Mouse (Mus musculus) embryonic facial prominence, embryonic 11.5 days (tissue): ENCODE data around the gene Tle1. TPM values are rescaled to one million over a fixed set of nuclear protein-coding genes. Genes with fewer than 3 reads are reported as not detected.

Source experiments
- ATAC-seq: fragments of 200-750 bp; cut with Nextera tagmentation; replicated peaks from 2 replicates; pipeline ENCODE4 v1.8.0; 2017; ENCODE audit warnings: low read depth; ENCODE audit not compliant: insufficient number of reproducible peaks, low FRiP score, low TSS enrichment
- DNase-seq: peaks from one replicate; pipeline ENCODE4 v3.0.0-alpha.2; 2015; ENCODE audit warnings: low spot score
- H3K27ac ChIP-seq: fragments of 300-500 bp; sonication (generic); replicated peaks from 2 replicates; pipeline ENCODE4 v1.5.1; 2014; ENCODE audit warnings: mild to moderate bottlenecking, low read depth, low read length, control low read depth
- H3K27me3 ChIP-seq: fragments of 300-500 bp; sonication (generic); 2 replicates; pipeline ENCODE4 v1.6.1; 2014; ENCODE audit warnings: mild to moderate bottlenecking, low read length, moderate library complexity, mixed read lengths; ENCODE audit not compliant: control insufficient read depth, insufficient read depth
- H3K36me3 ChIP-seq: fragments of 300-500 bp; sonication (generic); replicated peaks from 2 replicates; pipeline ENCODE4 v1.6.1; 2014; ENCODE audit warnings: low read depth, mild to moderate bottlenecking, low read length, moderate library complexity, mixed read lengths; ENCODE audit not compliant: control insufficient read depth, insufficient read depth
- H3K4me1 ChIP-seq: fragments of 300-500 bp; sonication (generic); 2 replicates; pipeline ENCODE4 v1.6.1; 2014; ENCODE audit warnings: low read length, mixed read lengths; ENCODE audit not compliant: control insufficient read depth, insufficient read depth
- H3K4me2 ChIP-seq: fragments of 300-500 bp; sonication (generic); 2 replicates; pipeline ENCODE4 v1.6.1; 2014; ENCODE audit warnings: low read depth, mild to moderate bottlenecking, control low read depth, low read length, moderate library complexity
- H3K4me3 ChIP-seq: fragments of 300-500 bp; sonication (generic); 2 replicates; pipeline ENCODE4 v1.5.1; 2014; ENCODE audit warnings: low read depth, low read length, control low read depth
- H3K9ac ChIP-seq: fragments of 300-500 bp; sonication (generic); replicated peaks from 2 replicates; pipeline ENCODE4 v1.6.1; 2014; ENCODE audit warnings: mild to moderate bottlenecking, control low read depth, low read length
- H3K9me3 ChIP-seq: fragments of 300-500 bp; sonication (generic); replicated peaks from 2 replicates; pipeline ENCODE4 v1.6.1; 2016; ENCODE audit warnings: mild to moderate bottlenecking, low read length, inconsistent platforms, mixed read lengths; ENCODE audit not compliant: control insufficient read depth
- WGBS: fragments of 180-500 bp; shearing (Covaris S2); extraction: QIAGEN DNeasy Blood & Tissue Kit; methylation state at CpG from one replicate; pipeline ENCODE4 v1.1.7; 2014; 5-methylcytosine and 5-hydroxymethylcytosine counted together
- polyA plus RNA-seq: library from polyadenylated mRNA; unstranded; fragments of >200 nt; fragmentation: Nextera tagmentation; extraction: Ambion mirVana; gene quantifications from 2 replicates; pipeline ENCODE4 v1.2.1, GENCODE M21; 2014

Gene Tle1
- polyA plus RNA-seq = 40.1 and 40.9 TPM in 2 replicates

- Histone ChIP-seq H3K9ac (peak within 1 kb of the TSS; percentile 93), H3K4me3 (peak within 1 kb of the TSS; percentile 97), H3K27ac (peak within 1 kb of the TSS; percentile 95), H3K9me3 (no peaks in the 10 kb centered on the region), H3K36me3 (no peaks in the 10 kb centered on the region), H3K27me3 (no peaks in the 10 kb centered on the region), H3K4me2 (peak within 1 kb of the TSS; percentile 67), H3K4me1 (no peaks in the 10 kb centered on the region)
- peak; percentile 99 for DNase-seq
- under 1% methylated on average over 97 of the region's 107 CpGs for WGBS
- peak; percentile 96 for ATAC-seq
Measured at GRCm38 (mm10) chr4:72200559-72201409, at the start of gene Tle1. Gene Tle1, minus strand, starts transcription at chr4:72200919.

GRCm38 (mm10) chr4:72233584-72234219 lies 33.0 kb upstream of the Tle1 start:
- WGBS = 31% methylated on average over 4 of the region's 4 CpGs
- Histone ChIP-seq H3K27me3 (no peaks in the 10 kb centered on the region), H3K9ac (no peak overlapping the region), H3K9me3 (no peaks in the 10 kb centered on the region), H3K27ac (no peak overlapping the region), H3K36me3 (no peaks in the 10 kb centered on the region), H3K4me1 (no peaks in the 10 kb centered on the region), H3K4me2 (no peak overlapping the region), H3K4me3 (no peak overlapping the region)
- DNase-seq (no peak), ATAC-seq (no peak)

GRCm38 (mm10) chr4:72232206-72232605 lies 31.5 kb upstream of the Tle1 start:
- Histone ChIP-seq H3K4me2 (no peak overlapping the region), H3K4me3 (no peak overlapping the region), H3K27me3 (no peaks in the 10 kb centered on the region), H3K27ac (no peak overlapping the region), H3K36me3 (no peaks in the 10 kb centered on the region), H3K9me3 (no peaks in the 10 kb centered on the region), H3K4me1 (no peaks in the 10 kb centered on the region), H3K9ac (no peak overlapping the region)
- DNase-seq = no peak
- 79% methylated on average over 3 of the region's 3 CpGs for WGBS
- no peak for ATAC-seq

GRCm38 (mm10) chr4:72230832-72231231 lies 30.1 kb upstream of the Tle1 start:
- no peaks in the 10 kb centered on the region for H3K36me3 ChIP-seq
- no peak overlapping the region for H3K4me2 ChIP-seq
- H3K9me3 ChIP-seq = no peaks in the 10 kb centered on the region

GRCm38 (mm10) chr4:72221629-72222028 lies 20.9 kb upstream of the Tle1 start:
- no peaks in the 10 kb centered on the region for H3K4me1 ChIP-seq
- no peak for DNase-seq
- 92% methylated on average over 3 of the region's 3 CpGs for WGBS
- no peak overlapping the region for H3K9ac ChIP-seq
- H3K4me3 ChIP-seq = no peak overlapping the region
- H3K27me3 ChIP-seq = no peaks in the 10 kb centered on the region
- no peaks in the 10 kb centered on the region for H3K36me3 ChIP-seq
- no peak overlapping the region for H3K27ac ChIP-seq
- ATAC-seq = no peak
- no peak overlapping the region for H3K4me2 ChIP-seq
- H3K9me3 ChIP-seq = no peaks in the 10 kb centered on the region

More at GRCm38 (mm10) chr4:72230832-72231231, 30.1 kb upstream of the Tle1 start:
- H3K27me3 ChIP-seq = no peaks in the 10 kb centered on the region
- no peaks in the 10 kb centered on the region for H3K4me1 ChIP-seq
- no peak overlapping the region for H3K9ac ChIP-seq
- no peak overlapping the region for H3K4me3 ChIP-seq
- no peak for DNase-seq
- no peak overlapping the region for H3K27ac ChIP-seq
- no peak for ATAC-seq

- Histone ChIP-seq H3K4me3 (no peak overlapping the region), H3K27me3 (no peaks in the 10 kb centered on the region), H3K9me3 (no peaks in the 10 kb centered on the region), H3K9ac (no peak overlapping the region), H3K4me1 (no peaks in the 10 kb centered on the region), H3K27ac (no peak overlapping the region), H3K36me3 (no peaks in the 10 kb centered on the region), H3K4me2 (no peak overlapping the region)
- 8% methylated on average over 6 of the region's 6 CpGs for WGBS
- ATAC-seq = no peak
- DNase-seq = peak; percentile 86
Measured at GRCm38 (mm10) chr4:72204420-72205045, 3.8 kb upstream of the Tle1 start.

- Histone ChIP-seq H3K4me3 (peak overlapping the region; percentile 97), H3K27ac (peak overlapping the region; percentile 87), H3K9ac (peak overlapping the region; percentile 54), H3K27me3 (no peaks in the 10 kb centered on the region), H3K9me3 (no peaks in the 10 kb centered on the region), H3K4me1 (no peaks in the 10 kb centered on the region), H3K36me3 (no peaks in the 10 kb centered on the region), H3K4me2 (peak overlapping the region; percentile 67)
- peak; percentile 79 for DNase-seq
- ATAC-seq = no peak
- WGBS = under 1% methylated on average over 24 of the region's 24 CpGs
Measured at GRCm38 (mm10) chr4:72201521-72201991, 837 bp upstream of the Tle1 start.
